Mouse (Mus musculus) CH12.LX (cell line): ENCODE data around the gene Smok2a. TPM values are rescaled to one million over a fixed set of nuclear protein-coding genes. Genes with fewer than 3 reads are reported as not detected.
"Not testable (repeated sequence)": the region's sequence is repeated elsewhere in the genome, so short reads cannot be mapped to it uniquely, and the experiment has no call there.

ENCODE experiments used
- DNase-seq: peaks from one replicate; pipeline ENCODE4 v3.0.0-alpha.2; 2013; ENCODE audit errors: extremely low read depth
- H3K27ac ChIP-seq: 2 replicates; pipeline ENCODE4 v1.5.1; 2012; ENCODE audit warnings: low read depth, mild to moderate bottlenecking, control low read depth, moderate library complexity; ENCODE audit not compliant: insufficient read depth
- H3K27me3 ChIP-seq: replicated peaks from 2 replicates; pipeline ENCODE3; 2012; ENCODE audit warnings: inconsistent platforms
- H3K36me3 ChIP-seq, 2 experiments: replicated peaks in 1 of 2; 2 replicates each; pipeline versions ENCODE3 to v1.6.1; 2012; ENCODE audit warnings: inconsistent platforms in 1 of 2, low read length in 1 of 2, mild to moderate bottlenecking in 1 of 2, mixed read lengths in 1 of 2, moderate library complexity in 1 of 2; ENCODE audit not compliant: control insufficient read depth in 1 of 2, insufficient read depth in 1 of 2
- H3K4me1 ChIP-seq, 2 experiments: 2 replicates each; pipeline ENCODE4 v1.6.1; 2012; ENCODE audit warnings: inconsistent platforms in 1 of 2, moderate library complexity in 1 of 2; ENCODE audit not compliant: insufficient read depth in 2 of 2, control insufficient read depth in 1 of 2
- H3K4me2 ChIP-seq: 2 replicates; pipeline ENCODE4 v1.6.1; 2012; ENCODE audit warnings: low read depth, mild to moderate bottlenecking, control low read depth; ENCODE audit not compliant: poor library complexity, insufficient read depth, severe bottlenecking
- H3K4me3 ChIP-seq, 3 experiments: fragments of 150-350 bp in 1 of 3; sonication (generic) in 1 of 3; replicated peaks in 1 of 3; 2 replicates each; pipeline versions ENCODE3 to v1.5.1; 2011 to 2012; ENCODE audit warnings: low read depth in 2 of 3, low read length in 2 of 3, mild to moderate bottlenecking in 2 of 3, moderate library complexity in 2 of 3, control low read depth in 1 of 3, improper control_type of control experiment in 1 of 3, inconsistent platforms in 1 of 3, mixed read lengths in 1 of 3; ENCODE audit not compliant: poor library complexity in 1 of 3
- H3K79me2 ChIP-seq: replicated peaks from 2 replicates; pipeline ENCODE4 v1.6.1; 2012; ENCODE audit warnings: mild to moderate bottlenecking, moderate library complexity; ENCODE audit not compliant: control insufficient read depth, poor library complexity, insufficient read depth, severe bottlenecking; ENCODE audit errors: extremely low read depth
- H3K9ac ChIP-seq: 2 replicates; pipeline ENCODE4 v1.6.1; 2012; ENCODE audit warnings: low read depth, mild to moderate bottlenecking, control low read depth, moderate library complexity; ENCODE audit not compliant: insufficient read depth
- H3K9me3 ChIP-seq: replicated peaks from 2 replicates; pipeline ENCODE3; 2012; ENCODE audit warnings: low read length, inconsistent platforms, mixed read lengths
- CTCF ChIP-seq, 2 experiments: IDR thresholded peaks in 1 of 2; conservative IDR thresholded peaks in 1 of 2; 2 replicates each; pipeline ENCODE4 v1.5.1; 2011 to 2012; ENCODE audit warnings: low read depth in 2 of 2, low read length in 2 of 2, improper control_type of control experiment in 1 of 2, inconsistent platforms in 1 of 2, mild to moderate bottlenecking in 1 of 2, moderate library complexity in 1 of 2
- RAD21 ChIP-seq: IDR thresholded peaks from 2 replicates; pipeline ENCODE4 v1.6.1; 2011; ENCODE audit warnings: low read depth, mild to moderate bottlenecking, low read length, improper control_type of control experiment, moderate library complexity
- SMC3 ChIP-seq: IDR thresholded peaks from 2 replicates; pipeline ENCODE4 v1.6.1; 2011; ENCODE audit warnings: low read depth, low read length, improper control_type of control experiment
- dilution Hi-C: fragments of 300-500 bp; cut with MboI; formaldehyde crosslinking; loops from 2 replicates; pipeline ENCODE4 v1.14.3; 2020; ENCODE audit warnings: low sequenced_read_pairs; ENCODE audit not compliant: extremely low pct_unique_long_range_greater_than_20kb, extremely low pct_ligation_motif_present
- in situ Hi-C: fragments of 300-500 bp; cut with MboI; formaldehyde crosslinking; loops from 3 replicates; pipeline ENCODE4 v1.14.3; 2019; ENCODE audit warnings: low sequenced_read_pairs, low pct_ligation_motif_present, low pct_unique_long_range_greater_than_20kb, mixed read lengths
- polyA plus RNA-seq: library from polyadenylated mRNA; unstranded; fragments of >175 nt; gene quantifications from 2 replicates; pipeline ENCODE4 v1.2.1, GENCODE M21; 2012; ENCODE audit warnings: low read depth; ENCODE audit not compliant: insufficient read length
- total RNA-seq, 2 experiments: library from RNA; depleted of rRNA; stranded (reverse); fragments of 300-350 nt in 1 of 2; fragments of >200 nt in 1 of 2; gene quantifications; 2 replicates each; pipeline ENCODE4 v1.2.3; 2012 to 2014

Smok2a gene
- total and polyA plus RNA-seq, 3 experiments: not detected

- H3K9me3 ChIP-seq, dilution Hi-C loops, DNase-seq, H3K4me3 ChIP-seq, H3K4me1 ChIP-seq, H3K27ac ChIP-seq, in situ Hi-C loops, H3K79me2 ChIP-seq, H3K4me2 ChIP-seq, H3K27me3 ChIP-seq, H3K36me3 ChIP-seq, H3K9ac ChIP-seq: not testable (repeated sequence)
- peak; percentile 25 for TF ChIP-seq RAD21
- peak; percentile 52 for TF ChIP-seq SMC3
- peak in 1 of 2 experiments; percentile 48; a peak in 2 of 4 replicates for TF ChIP-seq CTCF (conservative IDR thresholded peaks at IDR 0.05 in 1 of 2, IDR thresholded peaks at IDR 0.05 in 1 of 2; ENCODE audit: low read depth in 2 of 2, low read length in 2 of 2)
Observed at GRCm38 (mm10) chr17:13174029-13174428, 47.0 kb upstream of the Smok2a start.

GRCm38 (mm10) chr17:13175609-13176008 lies 45.4 kb upstream of the Smok2a start:
- H3K27me3 ChIP-seq, H3K79me2 ChIP-seq, H3K9me3 ChIP-seq, DNase-seq, H3K9ac ChIP-seq, in situ Hi-C loops, H3K36me3 ChIP-seq, H3K27ac ChIP-seq, H3K4me3 ChIP-seq, H3K4me1 ChIP-seq, H3K4me2 ChIP-seq, dilution Hi-C loops: not testable (repeated sequence)

GRCm38 (mm10) chr17:13177796-13178195 lies 43.2 kb upstream of the Smok2a start:
- dilution Hi-C loops, DNase-seq, H3K79me2 ChIP-seq, H3K27ac ChIP-seq, H3K4me1 ChIP-seq, H3K4me3 ChIP-seq, H3K4me2 ChIP-seq, H3K9ac ChIP-seq, in situ Hi-C loops, H3K9me3 ChIP-seq, H3K27me3 ChIP-seq, H3K36me3 ChIP-seq: not testable (repeated sequence)

GRCm38 (mm10) chr17:13179021-13179420 lies 42.0 kb upstream of the Smok2a start:
- H3K27me3 ChIP-seq: not testable (repeated sequence)

More at GRCm38 (mm10) chr17:13179021-13179420, 42.0 kb upstream of the Smok2a start:
- H3K36me3 ChIP-seq, in situ Hi-C loops, H3K27ac ChIP-seq, H3K9ac ChIP-seq, dilution Hi-C loops, H3K4me2 ChIP-seq, H3K79me2 ChIP-seq, DNase-seq, H3K4me3 ChIP-seq, H3K4me1 ChIP-seq, H3K9me3 ChIP-seq: not testable (repeated sequence)
